Mouse (Mus musculus): ENCODE measurements at regions not wholly inside any gene's neighbourhood (a gene's known extent, or its start where the extent isn't known, plus 50 kb on each side); places are given as distances from the start of the nearest gene placed in this dataset.
"Not testable (repeated sequence)": the region's sequence is repeated elsewhere in the genome, so short reads cannot be mapped to it uniquely, and the experiment has no call there.

GRCm38 (mm10) chr10:26571377-26571776 is 181.8 kb upstream of the Arhgap18 start:
- ATAC-seq (replicated peaks; ENCODE audit: poor library complexity, severe bottlenecking), result no peak

GRCm38 (mm10) chr10:26576153-26576552 is 177.1 kb upstream of the Arhgap18 start:
- peak; percentile 98 for ATAC-seq (replicated peaks; ENCODE audit: poor library complexity, severe bottlenecking)

GRCm38 (mm10) chr10:26577087-26577486 is 176.1 kb upstream of the Arhgap18 start:
- peak; percentile 59 for ATAC-seq (replicated peaks; ENCODE audit: poor library complexity, severe bottlenecking)

DNA sequence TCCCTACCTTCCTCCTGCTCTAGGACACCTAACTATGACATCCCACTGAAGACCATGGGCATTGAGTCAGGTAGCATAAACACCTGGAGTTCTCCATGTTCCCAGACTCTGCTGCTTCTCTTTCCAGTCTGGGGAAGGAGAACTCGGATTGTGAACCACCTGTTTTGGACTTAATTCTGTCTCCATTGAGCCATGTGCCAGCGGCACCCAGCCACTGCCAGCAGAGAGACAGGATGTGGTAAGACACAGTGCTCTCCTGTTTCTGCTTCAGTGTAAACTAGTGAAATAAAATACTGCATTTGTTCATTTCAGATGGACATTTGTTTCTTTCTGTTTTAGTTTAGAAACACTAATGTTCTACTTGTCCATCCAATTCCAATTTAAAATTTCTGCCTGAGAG is 168.1 kb upstream of the Arhgap18 start:
- no peak for ATAC-seq (replicated peaks; ENCODE audit: poor library complexity, severe bottlenecking)

DNA sequence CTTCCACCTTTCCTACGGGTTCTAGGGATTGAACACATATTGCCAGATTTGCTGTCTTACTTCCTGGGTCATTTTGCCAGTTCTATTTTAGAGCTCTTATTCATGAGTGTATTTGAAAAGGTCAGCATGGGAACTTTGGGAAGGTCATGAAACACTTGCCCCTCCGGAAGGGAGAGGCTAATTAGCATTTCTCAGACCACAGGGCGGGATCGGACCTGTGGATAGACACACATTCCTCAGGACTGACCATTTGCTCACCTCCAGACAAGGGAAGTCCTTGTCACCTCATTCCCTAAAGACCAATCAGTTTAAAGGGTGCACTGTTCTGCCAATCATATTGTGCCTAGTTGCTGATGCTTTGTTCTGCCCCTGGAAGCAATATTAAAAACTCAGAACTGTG is 146.1 kb upstream of the Arhgap18 start:
- ATAC-seq (replicated peaks; ENCODE audit: poor library complexity, severe bottlenecking), result not testable (repeated sequence)

- ATAC-seq (replicated peaks; ENCODE audit: poor library complexity, severe bottlenecking), result peak; percentile 70
These were observed 142.0 kb upstream of the Arhgap18 start for GRCm38 (mm10) chr10:26611246-26611645.

GRCm38 (mm10) chr10:26630196-26630760 is 122.9 kb upstream of the Arhgap18 start:
- peak; percentile 44; the same call in 1 of the 2 replicates for ATAC-seq (replicated peaks; ENCODE audit: poor library complexity, severe bottlenecking)

- ATAC-seq (replicated peaks; ENCODE audit: poor library complexity, severe bottlenecking), result no peak
These were observed 121.0 kb upstream of the Arhgap18 start for GRCm38 (mm10) chr10:26632266-26632665.

DNA sequence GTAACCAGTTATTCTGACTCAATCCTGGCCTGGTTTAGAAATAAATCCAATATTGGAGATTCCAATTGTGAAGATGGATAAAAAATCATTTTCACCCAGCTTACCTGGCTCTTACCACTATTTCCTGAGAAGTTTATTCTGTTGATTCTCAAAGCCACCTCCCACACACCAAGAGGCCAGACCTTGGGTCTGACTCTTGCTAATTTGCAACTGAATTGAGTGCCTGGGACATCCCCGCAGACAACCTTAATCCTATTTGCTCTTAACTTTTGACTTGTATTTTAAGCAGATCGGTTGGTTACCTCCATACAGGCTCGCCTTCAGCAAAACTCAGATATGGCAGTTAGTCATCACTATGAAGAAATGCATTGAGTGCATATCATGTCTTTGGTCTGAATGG is 115.8 kb upstream of the Arhgap18 start:
- ATAC-seq (replicated peaks; ENCODE audit: poor library complexity, severe bottlenecking), result no peak

DNA sequence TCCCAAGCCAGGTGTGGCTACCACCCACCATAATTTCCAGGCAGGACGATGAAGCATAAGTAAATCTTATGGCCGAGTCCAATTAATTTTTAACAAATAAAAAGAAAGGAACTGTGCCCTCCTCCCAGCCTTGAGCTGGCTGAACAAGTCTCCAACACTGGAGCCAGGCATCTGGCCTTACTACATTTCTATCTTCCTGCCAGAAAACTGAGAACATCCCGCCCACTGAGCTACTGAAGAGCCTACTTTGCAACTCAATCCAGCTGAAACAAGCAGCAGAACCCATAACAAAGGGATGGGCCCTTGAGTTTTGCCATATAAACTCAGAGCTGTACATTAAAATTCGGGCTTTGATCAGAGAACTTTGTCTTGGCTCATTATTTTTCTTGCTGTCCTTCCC is 115.2 kb upstream of the Arhgap18 start:
- ATAC-seq (replicated peaks; ENCODE audit: poor library complexity, severe bottlenecking), result no peak

DNA sequence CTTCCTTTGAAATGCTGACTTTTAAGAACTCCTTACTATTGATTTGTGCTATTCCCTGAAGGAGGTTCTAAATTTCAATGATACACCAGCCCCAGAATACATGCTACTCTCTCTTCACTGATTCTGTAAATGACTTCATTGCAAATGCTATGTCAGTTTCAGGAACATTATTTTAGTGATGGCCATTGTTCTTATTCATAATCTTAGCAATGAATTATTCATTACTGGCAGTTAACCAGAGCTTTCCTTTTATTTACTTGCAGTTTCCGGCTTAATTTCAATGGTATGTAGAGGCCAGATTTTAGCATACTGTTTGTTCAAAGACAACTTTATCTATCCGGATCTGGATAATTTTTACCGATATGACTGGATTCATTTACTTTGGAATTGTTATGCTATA is 114.1 kb upstream of the Arhgap18 start:
- no peak for ATAC-seq (replicated peaks; ENCODE audit: poor library complexity, severe bottlenecking)

- no peak for ATAC-seq (replicated peaks; ENCODE audit: poor library complexity, severe bottlenecking)
These were observed 100.1 kb upstream of the Arhgap18 start for GRCm38 (mm10) chr10:26653103-26653502.

DNA sequence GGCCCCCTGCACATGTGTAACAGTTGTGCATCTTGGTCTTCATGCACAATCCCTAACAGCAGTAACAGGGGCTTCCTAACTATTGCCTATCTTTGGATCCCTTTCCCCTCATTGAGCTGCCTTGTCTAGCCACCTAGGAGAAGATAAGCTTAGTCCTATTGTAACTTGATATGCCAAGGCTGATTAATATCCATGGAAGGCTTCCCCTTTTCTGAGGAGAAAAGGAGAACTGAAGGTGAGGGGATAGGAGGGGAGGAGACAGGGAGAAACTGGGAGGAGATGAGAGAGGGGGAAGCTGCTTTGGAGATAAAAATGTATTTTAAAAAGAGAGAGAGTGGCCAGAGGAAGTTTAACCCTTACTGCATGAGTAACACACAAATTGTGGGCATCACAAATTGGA is 89.0 kb upstream of the Arhgap18 start:
- peak; percentile 89 for ATAC-seq (replicated peaks; ENCODE audit: poor library complexity, severe bottlenecking)

- ATAC-seq (replicated peaks; ENCODE audit: poor library complexity, severe bottlenecking), result no peak
These were observed 73.6 kb upstream of the Arhgap18 start for GRCm38 (mm10) chr10:26679500-26680227.

GRCm38 (mm10) chr10:26694761-26695160 is 58.5 kb upstream of the Arhgap18 start:
- ATAC-seq (replicated peaks; ENCODE audit: poor library complexity, severe bottlenecking), result no peak

- peak; percentile 94 for ATAC-seq (replicated peaks; ENCODE audit: poor library complexity, severe bottlenecking)
These were observed 57.8 kb upstream of the Arhgap18 start for GRCm38 (mm10) chr10:26695212-26695933.

Measured in granulocyte monocyte progenitor cell, adult 5-6 weeks (primary cell).